Mouse (Mus musculus): Measurements from ENCODE around the gene Mob3b.

The Mob3b gene

DNA sequence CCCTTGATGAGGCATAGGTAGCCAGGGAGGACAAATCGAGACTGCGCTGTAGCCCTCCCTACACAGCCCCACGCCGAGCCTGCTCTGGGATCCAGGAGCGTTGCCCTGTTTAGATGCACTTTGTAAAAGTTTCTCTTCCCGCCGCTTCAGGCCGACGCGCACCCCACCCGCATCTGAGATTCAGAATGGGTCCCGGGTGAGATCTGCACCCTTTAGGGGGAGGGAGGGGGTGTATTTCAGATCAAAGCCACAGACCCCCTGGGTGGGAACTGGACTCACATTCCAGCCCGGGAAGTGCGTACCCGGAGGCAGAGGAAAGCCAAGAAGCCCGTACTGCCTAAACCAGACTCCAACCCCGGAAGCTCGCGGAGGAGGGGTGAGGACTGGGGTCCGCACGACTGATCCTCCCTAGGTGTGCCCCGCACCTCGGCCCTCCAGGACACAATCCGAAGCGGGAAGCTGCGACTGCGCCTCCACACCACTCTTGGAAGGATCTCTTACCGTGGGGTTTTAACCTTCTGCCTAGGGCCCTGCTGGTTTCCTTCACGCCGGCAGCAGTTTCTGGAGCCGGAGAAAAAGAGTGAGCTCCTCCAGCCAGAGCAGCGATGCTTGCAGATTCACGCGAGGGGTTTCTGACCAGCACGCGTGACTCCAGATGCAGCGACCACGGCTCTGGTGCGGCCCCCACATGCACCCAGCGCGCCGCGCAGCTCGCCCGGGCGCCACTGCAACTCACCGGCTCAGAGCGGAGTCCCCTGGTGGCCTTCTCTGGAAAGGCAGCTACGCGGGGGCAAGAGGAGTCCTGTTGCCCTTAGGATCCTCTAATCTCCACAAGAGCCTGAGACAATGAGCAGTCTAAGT, at the start of gene Mob3b:
Mob3b (minus strand) TSS at position 734 of the 861 bp plus-strand sequence.
- DNase-seq (ENCODE audit: low read depth in 2 of 2, low spot score in 2 of 2): peak; percentile 81 to 88

DNA sequence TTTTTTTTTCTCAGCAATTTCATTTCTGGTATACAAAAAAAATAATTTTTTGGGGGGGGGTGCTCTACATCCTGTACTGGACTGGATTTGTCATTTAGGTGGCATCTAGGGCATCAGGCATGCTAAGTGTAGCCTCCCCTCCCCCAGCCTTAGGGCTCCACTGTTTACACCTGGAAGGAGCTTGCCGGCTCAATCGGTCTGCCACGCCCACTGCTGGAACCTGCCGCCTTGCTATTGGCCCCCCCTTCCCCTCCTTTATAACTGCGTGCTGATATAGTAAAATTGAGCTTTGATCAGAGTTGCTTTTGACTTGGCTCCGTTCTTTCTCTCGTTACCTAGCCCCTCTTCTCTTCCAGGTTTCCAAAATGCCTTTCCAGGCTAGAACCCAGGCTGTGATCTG, 47.4 kb upstream of the Mob3b start:
- no peak for DNase-seq (ENCODE audit: low read depth in 2 of 2, low spot score in 2 of 2)

DNA sequence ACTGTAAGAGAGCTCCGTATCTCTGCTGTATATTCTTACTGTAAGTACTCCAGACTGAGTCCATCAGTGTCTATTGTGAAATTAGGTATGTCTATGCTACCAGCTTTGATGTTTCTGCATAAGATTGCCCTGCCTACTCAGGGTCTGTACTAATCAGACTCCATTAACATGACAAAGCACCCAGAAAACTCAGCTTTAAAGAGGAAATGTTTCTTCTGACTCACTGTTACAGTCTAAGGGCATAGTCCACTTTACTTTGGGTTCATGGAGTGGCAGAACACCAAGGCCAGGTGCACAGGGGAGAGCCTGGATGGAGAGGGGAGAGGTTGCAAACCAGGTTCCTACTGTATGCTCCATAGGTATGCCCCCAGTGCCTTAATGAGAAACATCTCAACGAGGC, 46.4 kb upstream of the Mob3b start:
- DNase-seq (ENCODE audit: low read depth in 2 of 2, low spot score in 2 of 2): no peak

DNA sequence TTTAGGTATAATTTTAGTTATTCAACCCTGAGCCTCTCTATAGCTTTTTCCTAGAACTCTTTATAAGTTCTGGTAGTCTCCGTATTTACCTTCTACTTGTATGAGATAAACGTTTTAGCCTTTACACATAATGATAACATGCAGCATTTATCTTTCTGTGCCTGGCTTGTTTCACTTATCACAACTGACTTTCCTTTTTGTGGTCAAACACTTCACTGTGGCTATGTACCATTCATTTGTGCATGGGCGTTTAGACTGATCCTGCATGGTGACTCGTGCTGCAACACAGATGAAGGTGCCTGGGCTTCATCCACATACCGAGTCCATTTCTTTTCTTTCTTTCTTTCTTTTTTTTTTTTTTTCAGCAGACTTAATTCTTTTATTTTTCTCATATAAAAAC, 44.4 kb upstream of the Mob3b start:
- DNase-seq (ENCODE audit: low read depth in 2 of 2, low spot score in 2 of 2): no peak

DNA sequence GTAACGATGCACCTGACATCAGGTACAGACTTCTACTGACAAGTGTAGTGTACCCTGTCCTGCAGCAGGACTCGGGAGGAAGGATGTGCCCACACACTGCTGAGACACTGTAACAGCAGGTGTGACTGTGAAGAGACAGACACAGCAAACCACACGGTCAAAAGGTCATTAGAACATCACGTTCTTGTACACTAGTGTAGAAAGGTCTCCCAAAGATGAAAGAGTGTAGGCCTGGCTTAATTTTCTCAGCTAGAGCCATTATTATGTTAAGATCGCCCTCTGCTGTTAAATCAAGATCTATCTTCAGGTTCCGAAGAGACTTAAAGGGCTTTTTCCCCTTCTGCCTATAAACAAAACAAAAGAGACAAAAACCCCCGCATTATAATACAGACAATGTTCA, 35.4 kb upstream of the Mob3b start:
- no peak for DNase-seq (ENCODE audit: low read depth in 2 of 2, low spot score in 2 of 2)

DNA sequence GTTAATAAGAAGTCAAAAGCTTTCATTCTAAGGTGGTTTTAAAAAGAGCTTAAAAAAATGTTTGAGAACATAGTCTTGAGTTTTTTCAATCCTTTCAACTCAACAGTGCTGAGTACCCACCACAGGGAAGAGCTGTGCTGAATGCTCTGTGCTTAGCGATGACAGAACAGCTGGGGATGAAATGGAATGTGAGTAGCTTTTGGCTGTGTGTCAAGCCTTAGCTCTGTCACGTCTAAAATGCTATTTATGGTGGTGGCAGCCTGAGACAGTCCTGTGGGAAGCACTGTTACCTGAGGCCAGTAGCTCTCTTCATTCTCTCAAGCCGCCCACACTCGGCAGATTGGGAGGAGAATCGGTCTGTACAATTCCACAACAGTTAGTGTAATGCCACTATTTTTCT, 32.5 kb upstream of the Mob3b start:
- DNase-seq (ENCODE audit: low read depth in 2 of 2, low spot score in 2 of 2): no peak

DNA sequence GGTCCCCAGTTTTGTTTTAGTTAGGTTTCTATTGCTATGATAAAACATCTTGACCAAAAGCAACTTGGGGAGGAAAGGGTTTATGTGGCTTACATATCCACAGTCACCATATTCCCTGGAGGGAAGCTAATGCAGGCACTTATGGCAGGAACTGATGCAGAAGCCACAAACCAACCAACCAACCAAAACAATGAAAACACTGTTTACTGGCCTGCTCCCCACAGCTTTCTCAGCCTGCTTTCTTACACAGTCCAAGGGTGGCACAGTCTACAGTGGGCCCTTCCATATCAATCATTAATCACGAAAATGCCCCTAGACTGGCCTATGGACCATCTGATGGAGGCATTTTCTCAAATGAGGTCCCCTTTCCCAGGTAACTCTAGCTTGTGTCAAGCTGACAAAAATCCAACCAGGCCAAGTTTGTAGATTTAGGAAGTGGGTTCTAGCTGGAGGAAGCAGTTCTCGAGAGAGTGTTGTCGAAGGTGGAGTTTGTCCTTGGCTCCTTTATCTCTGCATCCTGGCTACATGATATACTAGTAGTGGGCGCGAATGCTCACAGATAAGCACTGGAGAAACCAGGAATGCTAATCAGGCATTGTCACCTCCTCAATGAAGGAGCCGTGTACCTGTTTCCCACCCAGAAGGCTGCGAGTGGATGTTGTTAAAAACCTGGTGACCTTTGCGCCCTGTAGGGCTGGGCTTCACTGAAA, 30.5 kb upstream of the Mob3b start:
- no peak for DNase-seq (ENCODE audit: low read depth in 2 of 2, low spot score in 2 of 2)

DNA sequence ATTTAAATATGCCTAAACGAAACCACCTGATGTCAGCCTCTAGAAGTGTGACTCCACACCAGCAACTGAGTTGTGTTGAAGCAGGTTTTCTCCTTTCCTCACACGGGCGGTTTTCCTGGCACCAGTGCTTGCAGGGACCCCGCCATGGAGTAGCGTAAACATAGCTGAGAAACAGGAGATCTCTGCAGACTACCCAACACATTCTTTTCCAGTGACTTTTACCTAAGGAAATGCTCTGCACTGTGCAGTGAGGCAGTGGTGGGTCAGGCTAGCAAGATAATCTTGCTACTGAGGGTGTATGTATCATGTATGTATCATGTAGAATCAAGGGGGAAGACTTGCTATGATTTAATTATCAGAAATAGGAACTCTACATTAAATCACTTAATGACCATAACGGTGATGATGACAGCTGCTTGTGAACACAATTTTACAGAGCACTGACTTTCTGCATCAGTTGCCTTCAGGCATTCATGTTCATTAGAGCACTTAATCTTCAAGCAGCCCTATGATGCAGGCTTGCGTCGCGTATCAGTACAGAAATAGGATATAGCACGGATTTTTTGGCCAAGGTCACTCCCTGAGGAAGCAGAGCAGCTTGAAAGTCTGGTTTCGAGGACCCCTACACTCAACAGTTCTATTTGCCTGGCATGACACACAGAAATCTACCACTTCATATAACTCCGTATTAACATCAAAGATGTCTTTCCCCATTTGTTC, 20.8 kb upstream of the Mob3b start:
- no peak for DNase-seq (ENCODE audit: low read depth in 2 of 2, low spot score in 2 of 2)

DNA sequence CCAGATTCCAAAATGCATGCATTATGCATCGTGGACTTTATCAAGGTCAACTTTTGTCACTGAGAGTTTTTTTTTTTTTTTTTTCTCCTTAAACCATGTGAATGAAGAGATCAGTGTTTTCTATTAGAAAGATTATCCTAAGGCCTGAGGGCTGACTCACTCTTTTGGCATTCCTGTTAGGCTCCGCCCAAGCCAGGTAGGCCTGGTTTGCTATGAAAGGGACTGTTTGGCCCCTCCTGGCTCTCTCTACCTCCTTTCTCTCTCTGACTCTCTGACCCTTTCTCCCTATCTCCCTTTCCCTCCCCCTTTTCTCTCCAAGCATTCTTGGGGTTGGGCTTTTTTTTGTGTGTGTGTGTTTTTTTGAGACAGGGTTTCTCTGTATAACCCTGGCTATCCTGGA, 18.3 kb upstream of the Mob3b start:
- DNase-seq (ENCODE audit: low read depth in 2 of 2, low spot score in 2 of 2): no peak

DNA sequence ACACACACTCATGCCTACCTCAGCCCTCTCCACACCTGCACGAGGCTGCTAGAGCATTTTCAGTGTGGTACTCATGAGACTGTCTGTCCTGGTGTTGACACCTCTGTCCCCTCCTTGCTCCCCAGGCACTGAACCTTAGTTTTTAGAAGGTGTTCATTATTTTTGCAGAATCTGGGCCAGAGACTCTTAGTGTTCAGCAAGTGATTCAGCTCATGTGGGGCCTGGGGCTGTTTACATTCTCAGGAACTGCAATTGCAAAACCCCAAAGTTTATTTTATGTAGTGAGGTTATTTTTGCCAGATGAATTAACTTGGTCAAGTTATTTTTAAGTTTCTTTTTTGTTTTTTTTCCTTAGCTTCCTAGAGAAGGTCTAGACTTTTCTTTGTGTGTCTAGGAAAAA, 16.3 kb upstream of the Mob3b start:
- no peak for DNase-seq (ENCODE audit: low read depth in 2 of 2, low spot score in 2 of 2)

DNA sequence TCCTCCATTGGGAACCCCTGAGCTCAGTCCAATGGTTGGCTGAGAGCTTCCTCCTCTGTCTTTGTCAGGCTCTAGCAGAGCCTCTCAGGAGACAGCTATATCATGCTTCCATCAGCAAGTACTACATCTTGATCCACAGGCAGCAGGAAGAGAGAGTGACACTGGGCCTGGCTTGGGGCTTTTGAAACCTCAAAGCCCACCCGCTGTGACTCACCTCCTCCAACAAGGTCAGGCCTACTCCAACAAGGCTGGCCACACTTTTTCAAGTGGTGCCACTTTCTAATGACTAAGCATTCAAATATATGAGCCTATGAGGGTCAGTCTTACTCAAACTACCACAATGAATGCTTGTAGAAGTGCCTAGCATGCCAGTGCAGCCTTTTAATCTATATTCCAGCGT, 15.2 kb upstream of the Mob3b start:
- no peak for DNase-seq (ENCODE audit: low read depth in 2 of 2, low spot score in 2 of 2)

DNA sequence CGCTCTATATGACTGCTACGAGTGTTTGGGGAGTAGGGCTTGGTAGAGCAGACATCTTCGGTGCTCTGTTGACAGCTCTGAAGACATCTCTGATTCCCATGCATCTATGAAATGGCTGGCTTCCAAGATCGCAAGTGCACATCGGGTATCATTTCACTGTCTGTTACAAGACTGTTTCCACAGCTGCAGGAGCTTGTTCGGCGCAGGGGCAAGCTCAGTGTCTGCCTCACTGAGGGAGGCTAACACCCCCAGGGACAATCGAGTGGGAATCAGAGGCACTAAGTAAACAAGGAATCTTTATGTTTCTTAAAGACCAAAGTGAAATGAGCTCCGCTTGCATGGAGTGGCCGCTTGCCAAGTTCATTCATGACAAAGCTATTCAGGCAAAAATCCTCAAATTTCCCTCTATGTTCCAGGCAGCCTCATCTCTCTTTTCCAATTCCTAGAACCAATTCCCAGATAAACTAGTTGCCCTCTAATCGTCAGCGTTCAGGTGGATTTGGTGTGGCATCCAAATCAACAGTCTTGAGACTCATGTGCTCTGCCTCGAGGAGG, 12.4 kb upstream of the Mob3b start:
- no peak for DNase-seq (ENCODE audit: low read depth in 2 of 2, low spot score in 2 of 2)

DNA sequence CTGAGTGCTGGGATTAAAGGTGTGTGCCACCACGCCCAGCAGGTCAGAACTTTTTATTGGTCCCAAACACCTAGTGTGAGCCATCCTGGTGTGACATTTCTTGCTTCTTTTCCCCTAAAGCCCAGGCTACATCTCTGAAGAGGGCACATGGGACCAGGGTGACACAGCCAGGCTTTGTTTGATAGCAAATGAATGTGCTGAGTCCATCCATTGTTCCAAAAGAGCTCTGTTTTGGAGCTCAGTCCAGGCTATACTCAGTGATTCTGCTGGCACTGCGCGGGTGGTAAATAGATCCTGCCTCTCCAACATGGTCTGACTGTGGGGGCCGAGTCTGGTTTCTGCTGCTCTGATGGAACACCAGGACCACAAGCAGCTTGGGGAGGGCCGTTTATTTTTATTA, 10.6 kb upstream of the Mob3b start:
- DNase-seq (ENCODE audit: low read depth in 2 of 2, low spot score in 2 of 2): no peak

DNA sequence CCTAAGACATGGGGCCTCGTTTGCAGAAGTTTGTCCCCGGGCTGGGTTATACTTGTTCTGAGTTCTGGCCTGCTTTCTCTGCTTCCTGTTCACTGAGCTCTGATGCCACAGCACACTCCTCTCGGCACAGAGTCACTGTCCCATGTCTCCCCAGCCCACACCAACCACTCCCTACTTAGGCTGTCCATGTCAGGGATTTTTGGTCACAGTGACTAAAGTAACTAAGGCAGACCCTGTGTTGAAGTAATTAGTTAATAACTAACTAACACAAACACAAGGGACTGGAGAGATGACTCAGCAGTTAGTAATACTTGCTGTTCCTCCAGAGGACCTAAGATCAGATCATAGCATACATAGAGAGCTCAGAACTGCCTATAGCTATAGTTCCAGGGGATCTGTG, 8.7 kb upstream of the Mob3b start:
- no peak for DNase-seq (ENCODE audit: low read depth in 2 of 2, low spot score in 2 of 2)

DNA sequence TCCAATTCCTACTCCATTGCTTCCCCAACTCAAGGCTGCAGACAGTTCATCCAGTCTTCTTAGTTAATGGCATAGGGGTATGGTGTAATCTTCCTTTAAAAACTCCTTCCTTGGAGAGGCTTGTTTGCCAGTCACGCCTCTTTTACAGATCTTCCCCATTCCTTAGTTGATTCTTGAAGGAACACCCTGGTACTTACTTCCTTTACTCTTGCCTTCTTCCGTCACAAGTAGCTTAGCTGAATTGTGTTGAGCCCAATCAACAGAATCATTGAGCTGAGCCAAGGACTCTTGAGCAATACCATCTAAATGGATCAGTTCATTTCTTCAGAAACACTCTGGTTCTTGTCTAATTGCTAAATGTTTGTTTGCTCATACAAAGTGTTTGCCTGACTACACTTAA, 8.0 kb upstream of the Mob3b start:
- no peak for DNase-seq (ENCODE audit: low read depth in 2 of 2, low spot score in 2 of 2)

DNA sequence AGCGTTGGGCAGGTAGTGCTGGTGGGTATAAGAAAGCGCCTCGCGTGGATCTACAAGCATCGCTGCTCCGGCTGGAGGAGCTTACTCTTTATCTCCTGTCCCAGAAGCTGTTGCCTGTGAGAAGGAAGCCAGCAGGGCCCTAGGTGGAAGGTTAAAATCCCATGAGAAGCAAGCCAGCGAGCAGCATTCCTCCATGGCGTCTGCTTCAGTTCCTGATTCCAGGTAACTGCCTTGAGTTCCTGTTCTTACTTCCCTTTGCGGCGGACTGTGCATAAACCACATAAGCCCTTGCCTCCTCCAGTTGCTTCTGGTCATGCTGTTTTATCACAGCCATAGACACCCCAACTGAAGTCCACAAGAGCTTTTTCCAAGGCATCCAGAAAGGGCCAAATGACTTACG, 531 bp upstream of the Mob3b start:
- DNase-seq (ENCODE audit: low read depth in 2 of 2, low spot score in 2 of 2): no peak

DNA sequence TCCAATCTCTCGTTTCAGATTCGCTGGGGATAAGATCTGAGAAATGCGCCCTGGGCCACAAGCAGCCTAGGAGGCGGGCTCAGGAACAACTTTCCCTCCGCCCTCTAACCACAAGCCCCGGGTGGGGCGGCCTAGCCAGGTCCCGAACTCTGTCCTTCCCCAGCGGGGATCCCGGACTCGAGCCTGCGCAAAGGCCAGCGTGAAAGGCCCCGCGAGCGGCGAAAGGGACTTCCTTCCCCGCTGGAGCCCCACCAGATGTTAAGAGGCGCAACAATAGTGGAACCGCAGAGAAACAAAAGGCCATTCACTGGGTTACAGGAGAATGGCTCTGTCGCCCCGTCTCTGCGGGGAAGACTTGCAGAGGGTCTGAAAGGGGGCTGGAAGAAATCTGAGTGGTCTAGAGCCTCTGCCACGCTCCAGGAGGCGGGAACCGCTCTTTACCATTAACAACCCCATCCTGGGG, 1.1 kb downstream of the Mob3b start:
- peak; percentile 42 to 48 for DNase-seq (ENCODE audit: low read depth in 2 of 2, low spot score in 2 of 2)

DNA sequence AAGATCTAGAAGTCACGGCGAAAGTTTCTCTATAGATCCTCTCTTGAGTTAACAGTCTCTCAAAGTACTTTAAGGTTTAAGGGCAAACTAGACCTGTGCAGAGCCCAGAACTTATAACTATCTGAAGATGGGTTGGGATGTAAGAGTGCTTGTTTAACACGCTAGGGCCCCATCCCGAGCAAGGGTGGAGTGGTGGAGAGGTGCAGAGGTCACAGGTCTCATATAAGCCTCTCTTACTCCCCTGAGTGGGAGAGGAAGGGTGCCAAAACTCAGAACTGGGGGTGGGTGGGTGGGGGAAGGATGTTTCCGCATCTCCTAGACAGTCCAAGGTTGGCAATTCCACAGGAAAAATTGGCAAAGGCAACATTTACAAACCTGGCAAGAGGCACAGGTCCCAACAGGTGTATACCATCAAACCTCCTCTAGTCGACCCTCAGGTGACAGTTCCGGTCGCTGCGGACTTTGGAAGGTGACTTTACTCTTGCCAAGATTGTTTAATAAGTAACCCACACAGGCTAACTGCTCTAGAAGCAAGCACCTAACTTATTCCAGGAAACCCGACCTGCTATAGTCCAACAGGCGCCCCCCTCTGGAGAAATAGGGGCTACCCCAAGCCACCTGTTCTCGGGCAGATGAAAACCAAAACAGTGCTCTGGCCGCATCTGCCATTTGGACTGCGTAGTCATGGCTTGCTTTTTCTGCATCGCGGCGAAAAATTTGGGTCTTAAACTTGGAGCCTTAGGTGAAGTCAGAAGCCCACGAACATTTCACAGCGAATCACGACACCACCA, 2.0 kb downstream of the Mob3b start:
- peak; percentile 39 to 62 for DNase-seq (ENCODE audit: low read depth in 2 of 2, low spot score in 2 of 2)

DNA sequence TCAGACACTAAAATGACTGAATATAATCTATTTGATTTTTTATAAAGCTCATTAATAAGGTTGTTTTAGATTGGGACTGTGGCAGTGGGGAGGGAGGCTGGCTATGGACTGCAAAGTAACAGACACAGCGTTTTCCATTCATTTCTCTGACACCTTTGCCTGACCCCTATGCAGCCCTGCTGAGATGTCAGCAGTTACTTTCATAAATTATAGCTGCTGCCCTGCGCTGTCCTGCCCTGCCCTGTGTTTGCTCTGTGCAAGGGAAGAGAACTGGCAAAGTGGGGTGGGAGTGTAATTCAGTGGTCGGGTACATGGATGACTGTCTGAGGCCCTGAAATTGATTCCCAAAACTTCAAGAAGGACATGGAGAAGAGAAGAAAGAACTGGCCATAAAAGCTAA, 3.2 kb downstream of the Mob3b start:
- no peak for DNase-seq (ENCODE audit: low read depth in 2 of 2, low spot score in 2 of 2)

DNA sequence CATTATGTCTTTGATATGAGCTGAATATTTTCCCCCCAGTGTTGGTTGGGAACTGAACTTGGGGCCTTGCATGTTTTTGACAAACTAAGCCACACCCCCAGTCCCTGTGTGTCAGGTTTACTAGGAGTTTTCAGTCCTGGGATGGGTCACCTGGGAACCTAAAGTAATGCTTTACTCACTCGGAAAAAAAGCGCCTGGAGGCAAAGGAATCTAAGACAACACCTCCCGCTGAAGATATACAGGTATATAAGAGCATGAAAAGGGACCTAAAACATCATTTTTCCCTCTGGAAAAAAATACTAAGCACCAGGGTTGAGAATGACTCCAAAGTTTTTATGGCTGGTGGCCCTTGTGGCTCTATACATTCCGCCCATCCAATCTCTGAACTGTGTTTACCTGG, 5.5 kb downstream of the Mob3b start, which contains the start of gene Ifnk:
Ifnk (plus strand) TSS at position 301 of the 400 bp plus-strand sequence.
- no peak for DNase-seq (ENCODE audit: low read depth in 2 of 2, low spot score in 2 of 2)

DNA sequence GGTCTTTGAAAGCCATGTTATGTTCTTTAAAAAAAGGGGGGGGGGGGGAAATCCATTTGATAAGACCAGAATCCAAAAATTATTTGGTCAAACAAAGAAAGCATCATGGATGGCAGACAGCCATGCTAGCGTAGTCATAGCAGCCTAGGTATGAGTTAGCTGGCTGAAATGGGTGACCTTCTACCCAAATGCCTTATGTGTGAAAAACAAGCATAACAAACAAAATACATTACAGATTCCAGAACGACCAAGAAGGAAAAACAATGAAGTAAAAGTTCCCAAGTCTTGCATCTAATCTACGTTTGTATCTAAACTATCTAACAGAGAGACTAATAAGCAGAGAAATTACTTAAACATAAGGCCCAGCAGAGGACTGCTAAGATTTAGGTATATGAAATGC, 6.6 kb downstream of the Mob3b start:
- no peak for DNase-seq (ENCODE audit: low read depth in 2 of 2, low spot score in 2 of 2)
